Mouse (Mus musculus) MEL (cell line): ENCODE results near the gene Galnt10.

Experiments
- CTCF ChIP-seq, 3 experiments: IDR thresholded peaks in 2 of 3; conservative IDR thresholded peaks in 1 of 3; 2 replicates each; pipeline ENCODE4 v1.5.1; 2011 to 2012; ENCODE audit warnings: low read length in 3 of 3, low read depth in 2 of 3, mild to moderate bottlenecking in 2 of 3, improper control_type of control experiment in 1 of 3, inconsistent platforms in 1 of 3, mixed read lengths in 1 of 3, moderate library complexity in 1 of 3; ENCODE audit not compliant: control insufficient read depth in 1 of 3, insufficient read depth in 1 of 3, poor library complexity in 1 of 3, severe bottlenecking in 1 of 3
- EP300 ChIP-seq, 2 experiments: IDR thresholded peaks; 2 replicates each; pipeline ENCODE4 v1.6.1; 2011; ENCODE audit warnings: improper control_type of control experiment in 2 of 2, low read length in 2 of 2, low read depth in 1 of 2, mild to moderate bottlenecking in 1 of 2
- GATA1 ChIP-seq: IDR thresholded peaks from 2 replicates; pipeline ENCODE4 v1.6.1; 2011; ENCODE audit warnings: low read depth, low read length, improper control_type of control experiment
- KAT2A ChIP-seq: conservative IDR thresholded peaks from 2 replicates; pipeline ENCODE4 v1.6.1; 2012; ENCODE audit warnings: low read depth, low read length, improper control_type of control experiment, inconsistent platforms
- USF1 ChIP-seq: IDR thresholded peaks from 2 replicates; pipeline ENCODE4 v1.6.1; 2014; ENCODE audit warnings: low read depth, mild to moderate bottlenecking, inconsistent platforms, low read length, improper control_type of control experiment, moderate library complexity
- ZNF384 ChIP-seq: IDR thresholded peaks from 2 replicates; pipeline ENCODE4 v1.6.1; 2012; ENCODE audit warnings: low read depth, mild to moderate bottlenecking, inconsistent platforms, low read length, improper control_type of control experiment

DNA sequence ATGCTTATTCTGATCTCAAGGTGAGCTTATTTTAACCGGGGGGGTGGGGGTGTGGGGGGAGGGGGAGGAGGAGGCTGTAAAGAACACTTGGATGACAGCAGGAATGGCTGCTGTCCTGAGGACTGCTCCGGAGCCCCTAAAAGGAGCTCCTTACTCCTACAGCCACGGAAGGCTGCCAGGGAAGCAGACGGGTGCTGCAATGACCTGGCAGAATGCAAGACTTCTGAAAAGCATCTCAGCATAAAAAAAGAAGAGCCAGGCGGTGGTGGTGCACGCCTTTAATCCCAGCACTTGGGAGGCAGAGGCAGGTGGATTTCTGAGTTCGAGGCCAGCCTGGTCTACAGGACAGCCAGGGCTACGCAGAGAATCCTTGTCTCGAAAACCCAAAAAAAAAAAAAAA lies 152.6 kb downstream of the Galnt10 start:
- TF ChIP-seq ZNF384 (no peak), EP300 (IDR thresholded peaks at IDR 0.05; ENCODE audit: low read depth in 1 of 2, low read length in 2 of 2) (no peak), USF1 (no peak), GATA1 (no peak), CTCF (IDR thresholded peaks at IDR 0.05 in 2 of 3, conservative IDR thresholded peaks at IDR 0.05 in 1 of 3; ENCODE audit: control insufficient read depth in 1 of 3, insufficient read depth in 1 of 3, low read depth in 2 of 3, low read length in 3 of 3, poor library complexity in 1 of 3, severe bottlenecking in 1 of 3) (no peak), KAT2A (no peak)
